Mouse (Mus musculus) lung, postnatal 14 days (tissue): ENCODE results near the gene Coro2b.

Experiments used
- DNase-seq: peaks from one replicate; pipeline ENCODE4 v3.0.0; 2021

The Coro2b gene

DNA sequence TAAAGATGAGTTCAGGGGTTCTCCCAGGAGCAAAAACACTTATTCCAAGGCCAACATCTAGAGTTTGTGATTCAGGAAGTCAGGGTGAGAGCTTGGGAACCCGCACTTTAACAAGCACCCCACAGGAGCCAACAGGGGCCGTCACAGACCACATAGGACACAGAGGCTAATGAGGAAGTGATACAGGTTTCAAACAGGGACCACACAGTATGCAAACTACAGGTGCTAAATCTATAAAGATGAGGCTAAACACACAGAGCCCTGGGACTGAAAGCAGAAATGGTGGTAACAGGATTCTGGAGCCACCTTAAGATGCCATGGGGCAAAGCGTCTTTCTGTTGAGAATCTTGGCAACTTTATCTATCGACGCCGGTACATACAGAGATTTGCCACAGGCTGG, 27.2 kb downstream of the Coro2b start:
- no peak for DNase-seq

GRCm38 (mm10) chr9:62508740-62509524, 27.9 kb downstream of the Coro2b start:
- DNase-seq, result no peak

- DNase-seq, result no peak
Observed at GRCm38 (mm10) chr9:62506467-62507067, 30.3 kb downstream of the Coro2b start.

GRCm38 (mm10) chr9:62504129-62504528, 32.7 kb downstream of the Coro2b start:
- DNase-seq, result peak; percentile 73

DNA sequence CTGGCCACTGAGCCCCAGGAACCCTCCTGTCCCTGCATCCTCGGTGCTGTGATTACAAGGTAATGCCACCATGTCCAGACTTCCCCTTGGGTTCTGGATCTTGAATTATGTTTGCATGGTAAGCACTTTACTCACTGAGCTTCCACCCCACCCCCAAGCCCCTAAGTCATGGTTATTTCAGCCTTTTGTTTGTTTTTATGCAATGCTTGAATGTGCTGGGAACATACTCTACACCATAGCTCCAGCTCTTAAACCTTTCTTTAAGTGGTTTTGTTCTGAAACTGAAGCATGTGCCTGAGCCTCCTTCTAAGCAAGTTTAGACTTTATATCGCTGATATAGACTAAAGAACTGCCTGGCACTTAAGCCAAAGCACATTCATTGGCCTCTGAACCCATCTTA, 34.5 kb downstream of the Coro2b start:
- no peak for DNase-seq

GRCm38 (mm10) chr9:62501566-62501965, 35.3 kb downstream of the Coro2b start:
- DNase-seq, result no peak

GRCm38 (mm10) chr9:62500007-62500406, 36.8 kb downstream of the Coro2b start:
- no peak for DNase-seq

DNA sequence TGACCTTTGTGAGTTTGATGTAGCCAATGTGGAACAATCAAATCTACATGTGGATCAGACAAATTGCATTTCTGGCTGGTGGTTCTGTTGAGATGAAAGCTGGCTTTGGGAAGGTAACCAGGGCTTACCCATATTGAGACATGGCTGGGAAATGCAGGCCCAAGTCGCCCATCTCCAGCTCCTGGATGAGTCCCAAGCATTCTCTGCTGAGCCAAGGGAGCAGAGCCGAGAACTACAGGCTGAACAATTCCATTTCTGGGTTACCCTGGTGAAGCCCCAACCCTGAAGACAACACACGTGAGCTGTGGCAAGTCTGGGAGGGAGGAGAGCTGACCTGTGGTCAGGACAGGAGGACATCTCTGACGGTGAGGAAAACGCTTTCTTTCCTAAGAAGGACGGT, 37.9 kb downstream of the Coro2b start:
- DNase-seq, result no peak

GRCm38 (mm10) chr9:62497135-62498092, 39.4 kb downstream of the Coro2b start:
- DNase-seq, result no peak

DNA sequence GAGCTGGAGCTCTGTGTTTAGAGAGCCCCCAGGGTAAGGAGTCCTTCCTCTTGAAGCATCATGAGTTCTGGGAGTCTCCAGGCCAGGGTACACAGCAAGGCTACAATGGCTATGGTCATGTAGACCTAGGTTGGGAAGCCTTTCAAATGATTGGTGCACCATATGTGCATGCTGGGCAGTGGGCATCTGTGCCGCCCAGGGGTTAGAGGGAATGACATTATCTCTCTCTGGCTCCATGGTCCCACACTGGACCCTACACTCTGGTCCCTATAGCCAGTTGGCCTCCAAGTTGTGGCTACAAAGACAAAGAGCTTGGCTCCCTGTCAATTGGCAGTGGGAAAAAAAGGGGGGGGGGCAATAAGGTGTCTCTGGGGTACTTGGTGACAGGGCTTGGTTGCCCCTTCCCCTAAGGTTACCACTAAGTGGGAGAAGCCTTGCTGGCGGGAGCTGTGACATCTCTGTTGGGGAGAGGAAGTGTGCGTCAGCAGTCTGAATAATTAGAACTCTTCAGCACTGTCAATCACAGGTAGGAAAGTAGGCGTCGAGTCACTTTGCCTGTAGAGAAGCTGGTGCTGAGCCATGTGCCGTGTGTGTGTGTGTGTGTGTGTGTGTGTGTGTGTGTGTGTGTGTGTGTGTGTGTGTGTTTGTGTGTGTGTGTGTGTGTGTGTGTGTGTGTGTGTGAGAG, 44.4 kb downstream of the Coro2b start:
- DNase-seq, result no peak

DNA sequence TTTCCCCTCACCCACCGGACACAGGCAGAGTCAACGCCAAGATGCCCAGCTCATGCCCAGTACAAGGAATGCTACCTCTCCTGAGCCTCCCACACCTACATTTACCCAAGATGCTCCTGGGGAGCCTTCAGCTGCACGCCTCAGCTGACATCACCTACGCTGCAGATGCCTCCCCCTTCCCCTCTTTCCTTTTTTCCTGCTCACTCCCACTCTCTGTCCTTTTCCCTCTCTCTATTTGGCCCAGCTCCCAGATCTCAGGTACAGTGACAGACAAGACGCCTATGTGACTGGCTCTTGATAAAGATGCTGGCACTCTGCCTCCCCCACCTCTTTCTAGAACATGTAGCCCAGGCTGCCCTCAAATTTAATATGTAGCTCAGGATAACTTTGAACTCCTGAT, 45.2 kb downstream of the Coro2b start:
- DNase-seq, result no peak

GRCm38 (mm10) chr9:62491104-62491503, 45.7 kb downstream of the Coro2b start:
- peak; percentile 65 for DNase-seq

GRCm38 (mm10) chr9:62484107-62484506, 52.7 kb downstream of the Coro2b start:
- no peak for DNase-seq

GRCm38 (mm10) chr9:62482788-62483187, 54.1 kb downstream of the Coro2b start:
- no peak for DNase-seq

DNA sequence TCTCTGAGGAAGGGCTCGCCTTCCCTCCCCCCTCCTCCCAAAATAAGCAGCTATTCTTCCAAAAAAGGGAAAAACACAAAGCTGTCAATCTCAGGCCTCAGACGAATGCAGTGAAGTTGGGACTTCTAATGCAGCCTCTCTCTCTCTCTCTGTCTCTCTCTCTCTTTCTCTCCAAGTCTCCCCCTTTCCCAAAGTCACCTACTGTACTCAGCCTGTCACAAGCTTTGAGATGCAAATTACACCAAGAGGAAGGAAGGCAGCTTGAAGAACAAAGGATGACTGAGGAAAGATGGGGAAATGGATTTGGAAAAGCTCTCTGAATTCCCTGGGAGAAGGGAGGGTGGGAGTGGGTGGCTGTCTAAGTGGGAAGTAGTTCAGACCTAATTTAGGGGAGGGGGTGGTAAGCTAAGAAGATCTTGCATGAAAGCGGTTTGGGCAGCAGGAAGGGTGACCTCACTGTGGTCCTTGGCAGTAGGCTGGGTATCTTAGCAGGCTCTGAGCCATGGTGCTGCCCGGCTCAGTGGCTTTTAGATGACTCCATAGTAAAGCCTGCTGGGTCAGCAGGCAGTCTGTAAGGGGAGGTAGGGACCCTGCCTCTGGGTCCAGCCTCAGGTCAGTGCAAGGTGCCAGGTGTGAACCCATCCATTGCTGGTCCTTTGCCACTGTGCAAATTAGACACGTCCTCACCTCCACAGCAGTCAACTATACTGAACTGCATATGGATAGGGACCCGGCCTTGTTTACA, 55.8 kb downstream of the Coro2b start:
- DNase-seq, result no peak

DNA sequence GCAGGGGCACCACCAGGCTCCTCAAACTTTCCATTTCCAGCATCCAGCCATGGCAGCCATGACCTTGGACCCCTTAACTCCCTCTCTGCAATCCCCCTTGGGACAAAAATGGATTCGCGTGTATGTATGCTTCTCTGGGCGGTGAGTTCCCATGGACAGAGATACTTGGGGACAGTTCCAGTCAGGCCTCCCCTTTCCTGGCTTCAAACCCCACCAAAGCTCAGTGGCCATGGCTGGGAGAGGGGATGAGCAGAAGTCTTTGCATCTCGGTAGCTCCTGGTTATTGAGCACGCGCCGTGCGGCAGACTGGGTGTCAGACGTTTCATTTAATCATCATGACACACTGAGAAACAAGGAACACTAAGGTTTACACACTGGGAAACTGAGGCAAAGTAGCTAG, 56.7 kb downstream of the Coro2b start:
- DNase-seq, result no peak

DNA sequence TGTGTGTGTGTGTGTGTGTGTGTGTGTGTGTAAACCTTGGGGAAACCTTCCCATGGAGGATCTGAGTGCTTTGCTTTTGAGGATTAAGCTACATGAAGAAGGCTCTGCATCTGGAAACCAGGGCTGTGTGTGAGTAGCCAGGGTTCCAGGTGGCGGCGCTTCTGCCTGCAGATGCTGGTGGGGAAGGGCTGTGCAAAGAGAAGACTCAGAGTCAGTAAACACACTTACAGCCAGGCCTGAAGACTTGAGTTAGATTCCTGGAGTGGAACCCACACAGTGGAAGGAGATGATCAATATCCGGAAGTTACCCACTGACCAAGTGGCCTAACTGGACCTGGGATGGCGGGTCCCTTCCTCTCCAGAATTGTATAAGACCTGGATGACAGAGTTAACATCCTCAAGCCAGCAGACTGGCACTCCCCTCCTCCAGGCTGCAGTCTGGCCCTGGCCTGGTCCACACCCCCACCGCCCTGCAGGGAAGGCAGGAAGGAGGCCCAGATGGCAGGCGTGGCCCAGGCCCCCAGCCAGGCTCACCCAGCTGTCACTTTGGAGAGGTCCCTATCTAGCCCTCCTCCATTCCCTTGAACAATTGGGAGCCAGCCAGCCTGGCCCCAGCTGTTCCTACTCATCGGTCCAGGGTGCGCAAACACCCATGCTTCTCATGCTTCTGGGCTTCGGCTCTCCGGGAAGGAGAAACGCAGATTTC, 59.9 kb downstream of the Coro2b start:
- DNase-seq, result peak; percentile 85

DNA sequence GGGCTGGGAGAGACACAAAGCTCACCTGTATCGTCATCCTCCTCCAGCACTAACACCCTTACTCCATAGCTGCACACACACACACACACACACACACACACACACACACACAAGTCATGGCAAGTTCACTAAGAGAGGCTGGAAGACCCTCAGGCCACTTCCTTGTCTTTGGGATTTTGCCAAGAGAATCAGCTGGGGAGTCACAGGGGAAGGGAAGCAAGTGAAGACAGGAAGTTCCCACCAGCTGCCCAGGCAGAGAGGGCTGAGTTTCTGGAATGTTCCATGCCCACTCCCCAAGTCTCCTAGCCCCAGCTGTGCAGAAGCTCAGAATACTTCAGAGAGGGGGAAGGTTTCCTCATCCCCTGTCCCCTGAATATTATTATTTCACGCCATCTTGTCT, 62.6 kb downstream of the Coro2b start:
- no peak for DNase-seq

GRCm38 (mm10) chr9:62471541-62472189, 65.2 kb downstream of the Coro2b start:
- DNase-seq, result no peak

DNA sequence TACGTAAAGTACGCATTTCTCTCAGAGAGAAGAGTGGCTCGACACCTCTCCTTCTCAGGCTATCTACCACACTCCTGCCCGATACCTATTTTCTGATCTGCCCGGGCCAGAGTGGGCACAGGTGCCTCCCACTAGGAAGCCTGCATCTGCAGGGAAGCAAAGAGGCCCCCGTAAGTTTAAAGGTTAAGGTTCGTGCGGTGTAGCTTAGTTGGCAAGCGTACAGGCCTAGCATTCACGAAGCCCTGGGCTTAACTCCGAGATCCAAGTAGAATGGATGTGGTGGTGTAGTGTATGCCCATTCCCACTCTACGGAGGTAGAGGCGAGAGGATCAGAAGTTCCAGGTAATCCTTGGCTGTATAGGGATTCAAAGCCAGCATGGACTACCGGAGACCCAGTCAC, 65.8 kb downstream of the Coro2b start:
- no peak for DNase-seq

DNA sequence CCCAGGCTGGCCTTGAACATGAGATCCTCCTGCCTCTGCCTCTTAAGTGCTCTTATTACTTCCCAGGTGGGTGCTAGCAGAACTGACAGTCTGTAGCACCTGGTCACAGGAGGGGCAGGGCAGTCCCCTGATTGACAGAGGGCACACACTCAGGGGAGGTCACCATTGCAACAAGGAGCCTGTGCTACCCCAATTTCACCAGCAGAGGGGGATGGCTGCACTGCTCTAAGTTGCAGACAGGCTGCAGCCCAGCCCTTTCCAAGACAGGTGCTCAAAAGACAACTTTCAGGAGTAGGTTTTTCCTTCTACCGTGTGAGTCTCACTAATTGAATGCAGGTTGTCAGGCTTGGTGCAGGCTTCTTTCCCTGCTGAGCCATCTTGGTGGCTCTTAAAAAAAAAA, 66.4 kb downstream of the Coro2b start:
- peak; percentile 88 for DNase-seq
